Mouse (Mus musculus) c-Kit-positive CD71-positive TER-119-positive erythroid progenitor cells, embryonic 14.5 days (primary cell): ENCODE data around the gene Tamm41.

Experiments used
- DNase-seq: peaks from one replicate; pipeline ENCODE4 v3.0.0-alpha.2; 2013; ENCODE audit warnings: low spot score

Gene Tamm41

DNA sequence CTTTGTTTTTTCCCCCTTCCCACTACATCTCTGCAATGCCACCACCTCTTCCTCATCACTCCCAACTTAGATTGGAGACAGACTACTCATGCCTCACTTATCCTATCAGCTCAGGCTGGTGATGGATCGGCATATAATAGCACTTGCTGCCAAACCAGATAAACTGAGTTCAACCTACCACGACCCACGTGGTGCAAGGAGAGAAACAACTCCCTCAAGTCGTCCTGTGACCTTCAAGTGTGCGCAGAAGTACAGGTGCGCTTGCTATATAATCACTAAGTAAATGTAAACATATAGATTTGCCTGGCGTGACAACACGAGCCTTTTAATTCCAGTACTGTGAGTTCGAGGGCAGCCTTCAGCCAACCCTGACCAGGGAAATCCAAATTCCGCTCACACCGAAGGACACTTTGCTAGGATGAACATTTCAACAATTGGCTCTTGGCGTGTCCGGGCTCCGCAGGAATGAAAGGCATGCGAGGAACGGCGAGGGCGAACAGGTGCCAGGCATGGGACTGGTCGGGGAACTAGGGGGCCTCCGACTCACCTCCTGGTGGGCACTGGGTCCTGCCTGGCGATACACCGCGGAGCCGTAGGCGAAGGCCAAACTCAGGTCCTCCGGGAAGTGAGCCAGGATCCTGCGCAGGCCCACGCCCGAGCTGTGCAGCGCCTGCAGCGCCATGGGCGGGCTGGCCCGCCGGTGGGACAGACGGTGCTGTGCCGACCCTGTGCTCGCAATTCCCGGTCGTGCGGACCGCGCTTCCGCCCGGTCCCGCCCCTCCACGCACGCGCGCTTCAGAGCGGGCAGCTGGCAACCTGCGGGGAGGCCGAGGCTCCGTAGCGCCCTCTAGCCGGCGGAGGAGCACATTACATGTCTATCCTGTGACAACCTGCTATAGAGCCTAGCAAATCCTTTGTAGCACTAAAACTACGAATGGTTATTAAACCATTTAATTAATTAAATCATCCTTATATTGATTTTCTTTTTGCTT lies at the start of gene Tamm41:
TSS of gene Tamm41 (minus strand) at position 774 of the 992 bp plus-strand sequence.
- peak; percentile 76 for DNase-seq

DNA sequence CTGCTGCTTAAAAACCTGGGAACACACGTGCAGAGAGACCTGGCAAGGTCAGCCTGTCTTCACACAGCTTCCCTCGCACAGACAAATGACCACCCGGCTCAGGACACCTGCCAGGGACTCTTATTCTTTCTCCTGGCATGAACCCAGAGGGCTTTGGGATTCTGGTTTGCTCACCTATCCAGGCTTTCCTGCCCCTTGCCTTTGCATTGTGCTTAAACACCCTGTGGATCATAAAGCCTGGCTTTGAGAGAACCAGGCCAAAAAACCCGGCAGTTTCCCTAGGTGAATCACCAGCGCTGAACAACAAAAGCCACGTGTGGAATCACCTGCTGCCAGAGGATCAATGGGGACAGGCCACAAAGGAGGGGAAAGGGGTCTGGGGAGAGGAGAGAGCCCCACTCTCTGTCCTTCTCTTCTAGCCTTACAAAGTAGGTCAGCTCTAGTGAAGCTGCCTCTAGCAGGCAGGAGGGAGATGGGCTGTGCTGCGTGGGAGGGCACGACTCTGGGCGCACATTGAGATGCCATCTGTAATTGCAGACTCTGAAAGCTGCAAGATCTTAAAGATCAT lies 47.7 kb upstream of the Tamm41 start:
- no peak for DNase-seq

- DNase-seq: no peak
Measured at GRCm38 (mm10) chr6:115076781-115077575, 39.3 kb upstream of the Tamm41 start.

- DNase-seq: no peak
Measured at GRCm38 (mm10) chr6:115072024-115072423, 34.3 kb upstream of the Tamm41 start.

GRCm38 (mm10) chr6:115065411-115066241 lies 27.9 kb upstream of the Tamm41 start:
- DNase-seq: peak; percentile 31

- DNase-seq: no peak
Measured at GRCm38 (mm10) chr6:115062605-115063350, 25.1 kb upstream of the Tamm41 start.

- no peak for DNase-seq
Measured at GRCm38 (mm10) chr6:115059227-115059626, 21.6 kb upstream of the Tamm41 start.

DNA sequence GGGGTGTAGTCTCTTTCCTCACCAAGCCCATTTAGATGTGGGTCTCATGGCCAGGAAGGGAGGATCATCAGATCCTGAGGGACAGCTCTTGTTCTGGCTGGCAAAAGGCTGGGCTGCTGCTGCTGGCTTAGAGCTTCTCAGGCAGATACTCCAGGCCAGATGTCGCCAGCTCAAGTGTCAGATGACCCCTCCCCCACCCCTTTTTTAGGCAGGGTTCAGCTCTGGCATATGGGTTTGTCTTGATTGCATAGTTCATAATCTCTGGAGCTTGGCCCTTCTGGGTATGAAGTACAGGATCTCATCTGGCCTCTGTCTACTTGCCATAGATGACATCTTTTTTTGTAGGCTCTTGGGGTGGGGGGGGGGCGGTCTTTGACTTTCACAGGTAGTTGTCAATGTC lies 19.0 kb upstream of the Tamm41 start:
- no peak for DNase-seq

DNA sequence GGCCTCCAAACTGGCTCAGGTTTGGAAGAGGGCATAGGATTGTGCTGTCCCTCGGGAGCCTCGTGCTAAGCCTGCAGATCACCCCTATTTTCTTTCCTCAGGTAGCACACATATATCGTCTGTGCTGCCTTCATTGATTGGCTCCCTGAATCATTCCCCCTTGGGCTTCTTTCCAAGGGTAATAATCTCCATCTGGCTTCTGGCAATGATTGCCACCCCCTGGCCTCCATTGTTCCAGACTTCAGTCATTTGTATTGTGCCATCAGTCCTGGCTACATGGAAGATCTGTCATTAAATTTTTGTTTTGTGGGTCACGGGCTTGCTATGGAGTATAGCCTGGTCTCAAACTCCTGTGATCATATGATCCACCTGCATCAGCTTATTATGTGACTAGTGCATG lies 17.8 kb upstream of the Tamm41 start:
- no peak for DNase-seq

GRCm38 (mm10) chr6:115051586-115052197 lies 14.0 kb upstream of the Tamm41 start:
- no peak for DNase-seq

DNA sequence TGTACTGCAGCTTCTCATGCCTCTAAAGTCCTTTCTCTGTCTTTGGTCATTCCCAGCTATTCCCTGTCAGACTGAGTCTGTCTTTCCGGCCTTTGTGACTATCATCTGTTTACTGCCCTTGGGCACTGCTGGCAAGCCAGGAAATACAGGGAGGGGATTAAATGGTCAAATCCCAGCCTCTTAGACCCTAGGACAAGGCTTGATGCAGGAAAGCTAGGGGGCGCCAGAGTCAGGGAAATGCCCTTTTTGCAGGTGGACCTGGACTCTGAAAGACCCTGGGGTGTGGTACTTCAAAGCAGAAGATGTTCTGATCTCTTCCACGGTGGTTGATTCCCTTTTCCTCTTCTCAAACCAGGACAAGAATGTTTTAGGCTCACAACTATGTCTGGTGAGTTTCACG lies 11.3 kb upstream of the Tamm41 start:
- DNase-seq: no peak

DNA sequence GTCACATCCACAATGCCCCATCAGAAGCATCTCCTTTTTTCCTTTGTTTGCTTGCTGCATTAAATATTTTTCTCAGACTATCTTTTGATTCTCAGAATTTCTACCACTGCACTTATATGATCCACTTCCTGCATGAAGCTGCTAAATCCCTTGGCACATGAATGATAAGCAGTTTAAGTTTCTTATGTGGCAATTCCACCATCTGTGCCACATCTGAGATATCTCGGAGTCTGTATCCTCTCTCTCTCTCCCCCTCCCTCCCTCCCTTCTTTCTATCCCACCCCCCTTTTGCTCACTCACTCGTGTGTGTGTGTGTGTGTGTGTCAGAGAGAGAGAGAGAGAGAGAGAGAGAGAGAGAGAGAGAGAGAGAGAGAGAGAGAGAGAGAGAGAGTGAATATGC lies 10.1 kb upstream of the Tamm41 start:
- no peak for DNase-seq

DNA sequence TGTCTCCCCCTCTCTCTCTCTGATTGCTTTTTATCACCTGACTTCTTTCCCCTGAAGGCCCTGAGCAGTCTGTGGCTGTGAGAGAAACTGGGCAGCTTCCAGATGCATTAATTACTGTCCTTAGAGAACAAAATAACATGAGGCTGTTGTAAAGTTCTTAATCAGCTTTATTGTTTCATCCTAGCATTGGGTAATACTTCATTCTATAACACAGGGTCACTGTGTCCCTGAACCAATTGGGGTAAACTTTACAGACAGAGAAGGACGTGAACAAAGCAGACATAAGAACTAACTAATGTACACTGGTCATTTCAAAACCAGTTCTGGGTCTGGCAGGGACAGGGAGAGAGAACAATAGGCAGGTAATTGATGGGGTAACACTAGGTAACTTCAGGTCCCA lies 8.4 kb upstream of the Tamm41 start:
- no peak for DNase-seq

- no peak for DNase-seq
Measured at GRCm38 (mm10) chr6:115044709-115045108, 7.0 kb upstream of the Tamm41 start.

DNA sequence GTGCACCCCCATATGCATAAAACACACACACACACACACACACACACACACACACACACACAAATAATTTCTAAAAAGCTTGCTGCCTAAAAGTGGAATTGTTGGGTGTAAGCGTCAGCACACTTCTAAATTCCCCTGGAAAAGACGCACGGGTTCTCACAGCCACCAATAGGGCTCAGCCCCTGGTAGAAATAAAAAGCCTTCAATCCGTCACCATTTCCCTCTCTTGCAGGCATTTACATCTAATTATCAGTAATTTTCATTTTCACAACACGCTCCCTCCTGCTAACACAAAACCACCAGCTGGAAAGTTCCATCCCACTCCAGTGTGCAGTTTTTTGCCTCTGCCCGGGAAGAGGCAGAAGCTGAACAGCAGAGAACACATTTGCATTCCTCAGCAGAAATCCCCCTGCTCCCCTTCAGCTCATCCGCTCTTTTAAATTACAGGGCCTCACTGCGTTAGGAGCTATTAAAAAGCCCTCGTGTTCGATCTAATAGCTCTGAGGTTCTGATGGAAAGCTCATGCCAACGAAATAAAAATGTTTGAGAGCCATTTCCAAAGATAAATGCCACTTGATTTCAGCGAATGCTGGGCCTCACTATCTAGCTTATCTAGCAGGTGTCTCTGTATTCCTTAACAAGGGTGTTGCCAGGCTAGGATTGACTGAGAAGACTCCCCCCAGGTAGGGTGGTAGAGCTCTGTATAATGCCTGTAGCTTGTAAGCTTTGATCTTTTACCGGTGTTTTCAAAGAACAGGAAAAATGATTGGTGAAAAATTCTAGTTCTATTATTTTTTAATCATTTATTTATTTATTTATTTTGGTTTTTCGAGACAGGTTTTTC lies 6.2 kb upstream of the Tamm41 start:
- no peak for DNase-seq

GRCm38 (mm10) chr6:115042609-115043008 lies 4.9 kb upstream of the Tamm41 start:
- DNase-seq: no peak

DNA sequence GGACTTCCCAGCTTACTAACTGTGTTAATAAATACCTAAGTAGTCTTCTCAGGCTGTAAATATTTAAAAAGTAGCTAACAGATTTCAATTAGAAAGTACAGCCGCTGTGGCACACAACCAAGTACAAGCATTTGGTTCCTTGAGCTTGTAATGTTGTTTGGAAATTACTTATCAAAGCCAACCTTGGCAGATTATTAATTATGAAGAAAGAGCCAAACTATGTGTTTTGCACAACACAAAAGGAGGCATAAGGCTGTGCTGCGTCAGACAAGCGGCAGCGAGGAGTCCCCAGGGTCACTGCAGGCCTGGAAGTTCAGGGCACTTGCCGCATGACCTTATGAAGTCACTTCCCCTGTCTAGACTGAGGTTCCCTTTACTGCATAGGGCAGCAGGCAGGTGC lies 4.2 kb downstream of the Tamm41 start:
- no peak for DNase-seq

- DNase-seq: no peak
Measured at GRCm38 (mm10) chr6:115030098-115030497, 7.6 kb downstream of the Tamm41 start.

- no peak for DNase-seq
Measured at GRCm38 (mm10) chr6:115029248-115029647, 8.4 kb downstream of the Tamm41 start.
